Mouse (Mus musculus): ENCODE results near the gene Cdc16.
"Not testable (repeated sequence)": the region's sequence is repeated elsewhere in the genome, so short reads cannot be mapped to it uniquely, and the experiment has no call there.

Gene Cdc16
- long read RNA-seq, experiment 1, transcript Cdc16-201 (18 exons, 2,301 nt): major isoform, 38 of 46 reads
- long read RNA-seq, experiment 1, partial matches to known transcripts: 4 of 46 reads
- long read RNA-seq, experiment 1, other reads (novel, unspliced or antisense): 4 of 46 reads
- long read RNA-seq, experiment 2, transcript Cdc16-201 (18 exons, 2,301 nt): major isoform, 39 of 53 reads
- long read RNA-seq, experiment 2, partial matches to known transcripts: 13 of 53 reads
- long read RNA-seq, experiment 2, other reads (novel, unspliced or antisense): 1 of 53 reads

DNA sequence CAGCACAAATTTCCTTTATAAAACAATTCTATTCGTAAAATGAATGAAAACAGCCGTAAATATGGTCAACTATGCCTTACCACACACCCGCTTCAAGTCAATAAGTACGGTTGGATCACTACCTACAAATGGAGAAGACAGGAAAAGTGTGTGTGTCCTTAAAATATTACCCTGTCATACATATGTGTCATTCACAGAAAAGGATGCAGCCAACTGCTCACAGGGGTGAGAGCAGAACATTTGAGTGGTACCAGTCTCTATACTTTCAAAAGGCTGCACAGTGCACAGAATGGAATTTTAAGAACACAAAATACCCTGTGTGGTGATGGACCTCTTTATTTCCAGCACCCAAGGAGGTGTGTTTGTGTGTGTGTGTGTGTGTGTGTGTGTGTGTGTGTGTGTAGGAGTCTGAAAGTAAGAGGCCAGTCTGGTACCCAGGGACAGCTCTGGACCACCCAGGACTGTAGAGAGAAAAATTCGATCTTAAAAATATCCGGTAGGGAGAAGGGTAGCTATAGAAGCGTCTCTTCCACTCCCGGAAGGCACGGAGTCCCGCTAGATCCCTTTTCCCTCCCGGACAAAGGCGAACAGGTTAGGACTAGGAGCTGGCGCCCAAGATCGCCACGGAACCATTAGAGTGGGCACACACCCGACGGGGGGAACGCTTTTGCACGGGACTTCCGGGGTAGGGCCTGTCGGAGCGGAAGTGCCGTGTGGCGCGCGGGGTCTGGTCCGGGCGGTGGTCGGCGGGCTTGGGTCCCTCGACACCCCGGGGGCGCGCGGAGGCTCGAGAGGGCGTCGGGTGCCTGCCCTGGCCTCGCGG is at the start of gene Cdc16:
Cdc16 (plus strand) TSS at position 695 of the 823 bp plus-strand sequence.
- intact Hi-C loops (cut with DNase I): loop anchor here (10.0 kb wide), 1 partner anchor 302 kb away; no protein-coding TSS in a partner anchor

- intact Hi-C loops (cut with DNase I): no loop called here
Measured at GRCm38 (mm10) chr8:13708514-13708913, 49.0 kb upstream of the Cdc16 start.

DNA sequence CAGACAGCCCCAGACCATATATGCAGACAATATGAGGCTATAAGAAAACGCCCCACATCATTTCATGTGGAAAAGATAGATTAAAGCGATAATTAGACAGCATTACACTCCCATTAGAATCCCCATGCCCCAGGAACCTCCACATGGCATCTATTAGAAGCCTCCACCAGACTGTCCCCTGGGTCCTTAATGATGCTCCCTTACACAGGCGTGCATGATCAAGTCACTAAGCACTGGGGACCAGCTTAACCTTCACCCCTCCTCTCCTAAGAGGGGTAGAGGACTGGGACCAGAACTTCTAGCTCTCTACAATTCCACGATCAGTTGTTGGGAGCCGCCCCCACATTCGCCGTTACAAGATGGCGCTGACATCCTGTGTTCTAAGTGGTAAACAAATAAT is 38.5 kb upstream of the Cdc16 start:
- intact Hi-C loops (cut with DNase I): no loop called here

GRCm38 (mm10) chr8:13725722-13726121 is 31.8 kb upstream of the Cdc16 start:
- intact Hi-C loops (cut with DNase I): loop anchor here (5.0 kb wide), 2 partner anchors 123 to 173 kb away; no protein-coding TSS in a partner anchor

DNA sequence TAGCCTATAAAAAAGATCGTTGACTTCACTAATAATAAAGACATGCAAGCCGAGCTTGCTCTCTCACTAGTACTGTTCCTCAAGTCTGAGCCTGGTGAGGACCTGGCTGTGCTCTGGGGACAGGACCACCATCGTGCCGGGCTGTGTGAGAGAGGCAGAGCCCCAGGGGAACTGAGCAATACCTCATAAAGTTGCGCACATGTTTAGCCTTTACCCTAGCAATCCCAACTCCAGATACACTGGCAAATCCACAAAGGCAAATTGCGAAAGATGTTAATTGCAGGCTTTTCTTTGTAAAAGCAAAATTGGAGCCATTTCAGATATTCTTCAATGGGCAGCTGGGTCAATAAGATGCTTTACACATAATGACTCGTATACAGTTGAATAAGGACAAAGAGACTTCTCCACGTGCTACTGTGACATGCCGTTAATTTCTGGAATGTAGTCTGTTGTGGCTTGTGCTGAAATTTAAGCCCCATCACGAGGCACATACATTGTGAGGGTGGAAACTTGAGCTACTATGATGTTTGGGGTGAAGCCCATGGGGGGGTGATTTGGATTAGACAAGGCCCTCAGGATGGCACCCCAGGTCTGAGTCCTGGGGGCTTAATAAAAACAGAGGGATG is 29.9 kb upstream of the Cdc16 start:
- intact Hi-C loops (cut with DNase I): loop anchor here (5.0 kb wide), 2 partner anchors 125 to 175 kb away; no protein-coding TSS in a partner anchor

DNA sequence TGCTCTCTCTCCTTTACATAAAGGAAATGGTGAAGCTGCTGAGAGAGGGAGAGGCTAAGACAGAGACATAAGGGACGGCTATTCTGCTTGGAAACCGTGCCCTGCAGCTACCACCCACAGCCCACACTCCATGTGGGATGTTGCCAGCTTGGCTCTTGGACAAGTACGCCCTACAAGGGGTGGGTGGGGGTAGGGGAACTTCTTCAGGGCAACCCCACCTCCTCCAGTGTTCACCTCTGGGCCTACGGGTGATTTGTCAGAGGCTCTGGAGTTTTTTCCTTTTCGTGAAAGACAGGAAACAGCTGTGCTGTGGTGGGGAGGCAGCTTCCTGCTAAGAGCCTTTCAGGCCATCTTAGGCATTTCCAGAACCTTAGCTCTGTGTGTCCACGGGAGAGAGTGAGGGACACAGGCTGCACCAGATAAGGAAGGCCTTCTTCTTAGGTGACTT is 17.1 kb upstream of the Cdc16 start:
- intact Hi-C loops (cut with DNase I): no loop called here

GRCm38 (mm10) chr8:13740817-13741613 is 16.5 kb upstream of the Cdc16 start:
- intact Hi-C loops (cut with DNase I): no loop called here

GRCm38 (mm10) chr8:13746212-13746611 is 11.3 kb upstream of the Cdc16 start:
- intact Hi-C loops (cut with DNase I): not testable (repeated sequence)

- intact Hi-C loops (cut with DNase I): no loop called here
Measured at GRCm38 (mm10) chr8:13747626-13748025, 9.8 kb upstream of the Cdc16 start.

DNA sequence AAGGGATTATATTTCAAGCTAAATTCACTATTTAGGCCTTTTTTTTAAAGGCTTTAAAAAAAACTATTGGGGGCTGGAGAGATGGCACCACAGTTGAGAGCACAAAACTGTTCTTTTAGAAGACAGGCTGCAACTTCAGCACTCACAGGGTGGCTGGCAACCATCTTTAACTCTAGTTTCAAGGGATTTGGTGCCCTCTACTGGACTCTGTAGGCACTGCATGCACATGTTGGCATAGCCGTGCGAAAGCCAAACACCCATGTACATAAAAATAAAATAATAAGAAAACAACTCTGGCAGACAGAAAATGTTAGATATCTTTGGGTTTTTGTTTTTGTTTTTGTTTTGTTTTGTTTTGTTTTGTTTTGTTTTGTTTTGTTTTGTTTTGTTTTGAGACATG is 3.8 kb upstream of the Cdc16 start:
- intact Hi-C loops (cut with DNase I): loop anchor here (2.0 to 10.0 kb wide), 2 partner anchors 299 to 341 kb away; no protein-coding TSS in a partner anchor

DNA sequence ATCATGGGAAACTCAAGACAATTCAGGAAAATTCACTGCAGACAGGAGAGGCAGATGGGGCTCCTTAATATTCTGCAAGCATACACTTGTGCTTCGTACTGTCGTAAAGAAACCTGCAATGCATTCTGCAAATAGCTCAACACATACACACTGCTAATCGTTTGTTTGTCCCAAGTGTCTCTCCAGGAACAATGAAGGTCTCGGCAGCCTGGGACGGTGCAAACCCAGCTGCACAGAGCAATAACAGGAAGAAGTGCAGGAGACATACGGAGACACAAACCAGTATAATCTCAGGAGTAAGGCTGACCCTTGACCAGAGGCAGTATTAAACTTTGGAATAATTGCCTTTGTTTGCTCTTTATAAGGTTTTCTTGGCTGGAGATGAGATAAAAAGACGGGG is 996 bp upstream of the Cdc16 start:
- intact Hi-C loops (cut with DNase I): loop anchor here (10.0 kb wide), 1 partner anchor 302 kb away; no protein-coding TSS in a partner anchor

DNA sequence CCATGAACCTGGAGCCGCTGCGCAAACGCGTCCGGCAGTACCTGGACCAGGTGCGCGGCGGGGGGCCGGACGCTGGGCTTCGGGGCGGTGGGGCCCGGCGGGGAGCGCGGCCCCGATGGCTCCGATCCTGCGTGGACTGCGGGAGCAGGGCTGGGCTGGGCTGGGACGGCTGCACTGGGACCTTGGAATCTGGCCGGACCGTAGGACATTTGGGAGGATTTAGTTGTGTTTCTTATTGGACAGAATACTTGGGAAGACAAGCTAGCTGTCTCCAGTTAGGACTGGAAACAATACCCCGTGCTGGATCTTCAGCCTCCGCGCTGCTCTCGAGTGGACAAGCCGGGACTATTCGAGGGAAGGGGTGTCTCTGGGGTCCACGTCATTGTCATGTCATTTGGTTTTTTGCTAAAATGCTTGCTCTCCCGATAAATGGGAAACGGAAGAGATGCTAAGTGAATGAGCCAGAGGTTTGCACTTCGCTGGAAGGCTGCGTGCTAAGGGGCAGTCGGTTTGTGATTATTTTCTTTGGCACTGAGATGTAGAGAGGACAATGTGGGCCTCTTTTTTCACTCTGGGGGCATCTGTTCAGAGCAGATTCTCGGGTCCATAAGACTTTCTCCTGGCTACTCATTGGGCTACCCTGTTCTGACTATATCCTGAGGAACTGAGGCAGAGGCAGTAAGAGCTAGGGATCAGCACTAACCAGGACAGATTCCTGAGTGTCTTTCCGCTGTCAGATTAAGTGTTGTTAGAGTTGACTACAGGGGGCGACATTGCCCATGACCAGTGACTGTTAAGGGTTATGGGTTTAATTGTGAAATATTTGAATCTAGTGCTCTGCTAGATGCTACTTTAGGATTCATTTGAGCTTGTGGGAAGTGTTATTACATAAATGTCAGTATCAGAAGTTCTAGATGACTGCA is 590 bp downstream of the Cdc16 start:
- intact Hi-C loops (cut with DNase I): loop anchor here (10.0 kb wide), 1 partner anchor 303 kb away; no protein-coding TSS in a partner anchor

DNA sequence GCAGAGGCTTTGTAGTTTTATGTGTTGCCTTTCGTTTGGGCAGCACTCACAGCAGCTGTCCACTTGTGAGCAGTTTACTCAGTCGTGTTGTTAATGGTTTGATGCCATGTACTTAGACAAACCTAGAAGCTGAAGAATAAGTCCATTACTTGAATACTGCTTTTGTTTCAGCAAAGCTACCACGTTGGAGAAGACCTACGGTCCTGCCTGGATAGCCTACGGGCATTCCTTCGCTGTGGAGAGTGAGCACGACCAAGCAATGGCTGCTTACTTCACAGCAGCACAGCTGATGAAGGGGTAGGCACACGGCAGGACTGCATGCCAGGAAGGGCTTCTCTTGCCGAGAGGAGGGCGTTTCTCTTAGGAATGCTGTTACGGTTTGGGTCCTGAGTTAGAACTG is 11.7 kb downstream of the Cdc16 start:
- intact Hi-C loops (cut with DNase I): no loop called here

DNA sequence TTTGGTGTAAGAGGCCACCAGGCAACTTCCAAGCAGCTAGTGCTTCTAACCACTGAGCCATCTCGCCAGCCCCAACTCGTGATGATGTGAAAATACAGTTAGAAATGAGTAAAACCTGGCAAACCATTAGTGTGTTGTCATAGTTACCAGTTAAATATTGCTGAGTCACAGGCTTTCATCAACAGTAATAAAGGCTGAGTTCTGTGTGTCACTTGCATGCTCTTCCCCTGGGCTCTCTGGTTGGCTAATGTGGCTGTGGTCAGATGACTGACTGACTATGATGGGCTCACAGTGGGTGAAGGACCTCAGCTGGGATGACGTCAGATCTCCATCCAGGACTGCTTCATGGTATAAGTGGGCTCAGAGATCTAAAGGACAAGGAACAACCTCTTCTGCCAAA is 23.1 kb downstream of the Cdc16 start:
- intact Hi-C loops (cut with DNase I): no loop called here

- intact Hi-C loops (cut with DNase I): loop anchor here (5.0 kb wide), 2 partner anchors 87 to 102 kb away; no protein-coding TSS in a partner anchor
Measured at GRCm38 (mm10) chr8:13785250-13785763, 27.8 kb downstream of the Cdc16 start, which contains the start of gene Upf3a. TSS of gene Upf3a (plus strand) at chr8:13785615.

DNA sequence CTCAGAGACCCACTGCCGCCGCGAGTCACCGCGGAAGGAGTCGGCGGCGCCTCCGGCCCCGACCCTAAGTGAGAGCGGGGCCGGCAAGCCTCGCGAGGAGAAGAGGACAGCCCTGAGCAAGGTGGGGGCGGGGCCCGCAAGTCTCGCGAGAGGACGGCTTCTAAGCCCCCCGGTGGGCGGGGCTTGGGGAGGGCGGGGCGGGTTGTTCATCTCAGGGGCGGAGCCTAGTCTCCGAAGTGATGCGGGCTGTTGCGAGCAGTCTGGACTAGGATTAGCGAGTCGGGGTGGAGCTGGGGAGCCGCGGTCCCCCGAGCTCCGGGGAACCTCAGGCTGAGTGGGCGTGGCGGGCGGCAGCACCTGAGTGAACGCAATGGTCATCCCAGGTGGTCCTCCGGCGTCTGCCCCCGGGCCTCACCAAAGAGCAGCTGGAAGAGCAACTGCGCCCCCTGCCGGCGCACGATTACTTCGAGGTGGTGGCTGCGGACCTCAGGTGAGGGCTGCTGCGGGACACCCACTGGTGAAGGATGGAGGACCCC is 28.4 kb downstream of the Cdc16 start:
- intact Hi-C loops (cut with DNase I): loop anchor here (5.0 kb wide), 2 partner anchors 86 to 101 kb away; no protein-coding TSS in a partner anchor

DNA sequence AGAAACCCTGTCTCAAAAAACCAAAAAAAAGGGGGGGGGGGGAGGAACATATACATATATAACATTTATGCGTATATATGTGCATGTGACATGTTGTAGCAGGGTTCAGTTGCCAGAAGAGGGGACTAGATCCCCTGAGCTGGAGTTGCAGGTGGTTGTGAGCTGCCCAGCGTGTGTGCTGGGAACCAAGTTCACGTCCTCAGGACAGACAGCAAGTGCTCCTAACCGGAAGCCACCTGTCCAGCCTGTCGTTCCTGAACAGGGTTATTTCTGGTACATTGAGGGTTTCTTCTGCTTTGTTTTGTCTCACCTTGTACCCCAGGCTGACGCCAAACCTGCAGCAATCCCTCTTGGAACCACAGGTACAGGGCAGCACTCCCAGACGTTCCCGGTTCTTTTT is 32.1 kb downstream of the Cdc16 start:
- intact Hi-C loops (cut with DNase I): loop anchor here (5.0 kb wide), 2 partner anchors 83 to 98 kb away; no protein-coding TSS in a partner anchor

GRCm38 (mm10) chr8:13793097-13793745 is 35.7 kb downstream of the Cdc16 start:
- intact Hi-C loops (cut with DNase I): no loop called here

Data from adrenal gland (tissue).